Mouse (Mus musculus) adrenal gland, postnatal 10 days (tissue): ENCODE measurements around the gene Gm45716. TPM values are rescaled to one million over a fixed set of nuclear protein-coding genes. Genes with fewer than 3 reads are reported as not detected.
A peak's percentile ranks its signal among the peaks of the same experiment; 100 is the strongest.

ENCODE experiments used
- DNase-seq: peaks from one replicate; pipeline ENCODE4 v3.0.0; 2021; ENCODE audit warnings: mixed read lengths
- long read RNA-seq, 2 experiments: library from polyadenylated mRNA; stranded (forward); transcript quantifications; one replicate each; pipeline ENCODE4 v2.0.0; 2021
- total RNA-seq, 2 experiments: library from RNA; stranded (reverse); gene quantifications; 2 replicates each; pipeline ENCODE4 v1.2.3; 2021

Gene Gm45716
- total RNA-seq = 1 to 10 TPM; 3.9 to 5.2 TPM
- long read RNA-seq, experiment 1, partial matches to known transcripts = 11 of 11 reads
- long read RNA-seq, experiment 1, other reads (novel, unspliced or antisense) = 0 of 11 reads
- long read RNA-seq, experiment 2, partial matches to known transcripts = 6 of 6 reads
- long read RNA-seq, experiment 2, other reads (novel, unspliced or antisense) = 0 of 6 reads

GRCm38 (mm10) chr11:90187441-90187840 lies at the start of gene Gm45716:
Gene Gm45716 (plus strand): TSS chr11:90187683.
- DNase-seq = no peak

GRCm38 (mm10) chr11:90142393-90142792 lies 45.1 kb upstream of the Gm45716 start:
- DNase-seq = peak; percentile 86

- peak; percentile 22 for DNase-seq
Measured at GRCm38 (mm10) chr11:90142936-90143335, 44.5 kb upstream of the Gm45716 start.

DNA sequence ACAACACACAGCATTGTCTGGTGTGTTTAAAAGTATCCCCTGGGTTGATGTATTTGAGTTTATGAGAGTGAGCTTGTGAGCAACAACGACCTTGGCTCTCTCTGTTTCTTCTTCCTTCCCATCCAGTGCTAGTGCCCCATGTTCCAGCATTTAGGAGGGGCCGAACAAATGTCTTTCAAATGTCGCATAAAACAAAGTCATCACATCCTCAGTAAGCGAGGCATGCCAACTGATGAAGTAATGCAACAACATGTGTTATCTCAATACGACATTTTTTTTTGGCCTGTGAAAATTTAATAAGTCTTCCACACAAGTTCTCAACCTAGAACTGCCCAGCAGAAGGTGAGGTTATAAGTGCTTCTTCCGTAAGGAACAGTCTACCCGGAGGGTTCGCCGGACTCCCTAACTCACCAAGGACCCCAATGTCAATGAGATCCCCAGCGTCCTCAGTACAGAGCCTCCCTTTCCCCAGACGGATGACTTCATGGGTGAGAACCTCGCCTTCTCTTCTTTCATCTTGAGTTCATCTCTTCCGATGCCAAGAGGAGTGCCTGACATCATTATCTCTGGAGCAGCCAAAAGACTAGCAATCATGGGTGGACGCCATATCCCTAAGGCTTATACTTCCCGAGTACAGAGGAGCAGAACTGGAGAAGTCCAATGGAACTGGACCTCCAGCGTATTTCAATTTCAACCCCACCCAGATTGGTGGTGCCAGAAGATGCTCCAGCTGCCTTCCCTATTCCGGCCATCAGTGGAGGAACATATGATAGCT lies 41.2 kb upstream of the Gm45716 start:
- DNase-seq = no peak

GRCm38 (mm10) chr11:90155066-90155465 lies 32.4 kb upstream of the Gm45716 start:
- DNase-seq = no peak

- DNase-seq = no peak
Measured at GRCm38 (mm10) chr11:90155466-90155865, 32.0 kb upstream of the Gm45716 start.

GRCm38 (mm10) chr11:90167771-90168170 lies 19.7 kb upstream of the Gm45716 start:
- peak; percentile 38 for DNase-seq

DNA sequence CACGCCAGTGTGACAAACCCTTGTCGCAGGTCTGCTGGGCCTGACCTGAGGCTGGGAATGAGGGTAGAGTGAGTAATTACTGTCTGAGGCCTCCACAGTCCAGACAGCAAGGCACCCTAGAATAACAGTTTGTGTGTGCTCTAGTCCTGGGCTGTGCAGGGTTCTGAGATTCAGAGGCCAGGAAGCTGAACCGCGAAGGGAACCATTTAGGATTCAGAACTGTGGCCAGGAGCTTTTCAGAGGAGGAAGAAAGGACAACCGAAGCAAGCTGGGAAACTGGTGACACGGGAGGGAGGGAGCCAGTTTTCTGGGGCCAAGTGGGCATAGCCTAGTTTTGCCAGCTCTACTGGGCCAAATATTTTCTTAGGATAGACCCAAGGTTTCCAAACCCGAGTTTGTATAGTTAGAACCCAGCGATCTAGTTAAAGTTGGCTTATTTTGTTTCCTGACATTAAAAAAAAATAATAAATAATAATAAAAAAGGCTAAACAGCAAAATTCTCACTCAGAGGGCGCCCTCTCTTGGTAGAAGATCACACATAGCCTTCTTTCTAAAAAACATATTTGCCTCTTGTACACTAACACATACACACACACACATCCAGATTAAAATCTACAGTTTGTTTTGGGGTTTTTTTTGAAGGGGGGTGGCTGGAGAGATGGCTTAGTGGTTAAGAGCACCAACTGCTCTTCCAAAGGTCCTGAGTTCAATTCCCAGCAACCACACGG lies 19.0 kb upstream of the Gm45716 start:
- DNase-seq = no peak

- peak; percentile 17 for DNase-seq
Measured at GRCm38 (mm10) chr11:90169200-90170013, 18.1 kb upstream of the Gm45716 start.

GRCm38 (mm10) chr11:90170014-90170320 lies 17.5 kb upstream of the Gm45716 start:
- peak; percentile 67 for DNase-seq

DNA sequence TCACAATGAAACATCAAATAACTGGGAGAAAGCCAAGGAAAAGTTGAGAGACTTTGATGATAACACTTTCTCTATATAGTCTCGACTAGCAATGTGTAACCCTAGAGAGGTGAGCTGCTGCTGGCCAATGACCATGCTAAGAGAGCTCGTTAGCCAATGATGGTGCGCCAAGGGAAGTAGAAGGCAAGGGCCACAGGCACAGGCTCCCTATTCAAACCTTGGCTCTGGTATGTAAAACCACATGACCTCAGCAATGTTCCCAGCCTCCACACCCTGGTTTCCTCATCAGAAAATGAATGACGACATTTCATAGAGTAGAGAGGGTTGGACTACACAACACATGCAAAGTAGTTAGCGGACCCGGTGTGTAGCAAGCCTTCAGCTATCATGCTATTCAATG lies 15.2 kb upstream of the Gm45716 start:
- DNase-seq = no peak

DNA sequence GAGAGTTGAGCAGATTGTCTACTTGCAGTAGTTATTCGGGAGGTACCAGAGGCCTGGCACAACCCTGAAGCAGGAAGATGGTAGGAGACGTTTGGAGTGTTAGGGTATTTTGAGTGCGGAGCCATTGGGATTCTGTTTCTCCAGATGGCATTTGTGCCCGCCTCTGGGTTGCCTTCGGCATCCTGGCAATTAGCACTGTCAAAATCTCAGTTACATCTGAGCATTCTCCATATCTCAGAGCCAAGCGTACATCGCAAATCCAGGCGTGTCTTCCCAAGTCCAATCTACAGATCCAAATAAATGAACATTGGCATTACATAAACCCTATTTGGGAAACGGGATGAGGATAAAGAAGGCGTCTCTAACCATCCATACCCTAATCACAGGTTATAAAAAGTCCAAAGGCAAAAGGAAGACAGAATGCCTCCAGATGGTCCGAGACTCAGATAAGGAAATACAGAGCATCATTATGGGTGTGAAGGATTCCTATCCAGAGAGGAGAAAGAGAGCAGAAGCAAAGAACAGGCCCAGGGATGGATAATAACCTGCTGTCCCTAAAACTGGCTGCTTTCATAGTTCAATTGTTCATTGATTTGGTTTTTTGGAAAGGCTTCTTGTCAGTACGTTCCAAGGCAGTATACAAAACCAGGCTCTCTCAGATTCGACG lies 11.7 kb upstream of the Gm45716 start:
- no peak for DNase-seq

- no peak for DNase-seq
Measured at GRCm38 (mm10) chr11:90177389-90177788, 10.1 kb upstream of the Gm45716 start.

- DNase-seq = peak; percentile 45
Measured at GRCm38 (mm10) chr11:90183361-90183760, 4.1 kb upstream of the Gm45716 start.

DNA sequence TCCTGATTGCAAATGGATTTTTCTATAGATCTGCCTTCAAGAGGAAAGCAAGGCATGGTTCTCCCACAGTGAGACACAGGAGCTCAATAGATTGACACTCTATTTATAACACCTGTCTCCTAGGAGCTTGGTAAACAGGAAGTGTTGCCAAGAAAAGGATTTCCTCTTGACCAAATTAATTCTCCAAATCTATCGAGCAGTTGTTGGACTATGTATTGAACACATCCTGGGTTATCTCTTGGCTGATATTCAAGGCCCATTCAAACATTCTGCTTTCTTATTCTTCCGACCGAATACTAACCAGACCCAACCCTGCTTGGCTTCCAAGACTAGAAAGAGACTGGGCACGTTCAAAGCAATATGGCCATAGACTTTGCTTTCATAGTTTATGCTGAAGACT lies 2.7 kb upstream of the Gm45716 start:
- no peak for DNase-seq

- DNase-seq = peak; percentile 44
Measured at GRCm38 (mm10) chr11:90190156-90190555, 2.7 kb downstream of the Gm45716 start.

GRCm38 (mm10) chr11:90194946-90195345 lies 7.5 kb downstream of the Gm45716 start:
- no peak for DNase-seq

GRCm38 (mm10) chr11:90195756-90196520 lies 8.5 kb downstream of the Gm45716 start:
- DNase-seq = peak; percentile 67

GRCm38 (mm10) chr11:90196521-90197215 lies 9.2 kb downstream of the Gm45716 start:
- peak; percentile 17 for DNase-seq

GRCm38 (mm10) chr11:90198048-90198447 lies 10.6 kb downstream of the Gm45716 start:
- DNase-seq = no peak
